Mouse (Mus musculus) lung, adult 2 months (tissue): ENCODE results near the gene A930018P22Rik.

Experiments
- CTCF ChIP-seq: fragments of 200-500 bp; IDR thresholded peaks from 2 replicates; pipeline ENCODE4 v1.5.1; 2011; ENCODE audit warnings: mild to moderate bottlenecking, low read length, control low read depth; ENCODE audit not compliant: insufficient read depth
- POLR2A ChIP-seq: fragments of 200-500 bp; IDR thresholded peaks from 2 replicates; pipeline ENCODE4 v1.6.1; 2011; ENCODE audit warnings: low read depth, mild to moderate bottlenecking, control low read depth, low read length, borderline replicate concordance; ENCODE audit errors: extremely low read depth

GRCm38 (mm10) chr2:104122505-104123378, at the start of gene A930018P22Rik:
- no peak for TF ChIP-seq CTCF
- peak; percentile 18; the same call in 1 of the 2 replicates for TF ChIP-seq POLR2A
